Mouse (Mus musculus) brain, embryonic 14.5 days (tissue): ENCODE data around the gene Zdhhc24. TPM values are rescaled to one million over a fixed set of nuclear protein-coding genes. Genes with fewer than 3 reads are reported as not detected.
"Not testable (repeated sequence)": the region's sequence is repeated elsewhere in the genome, so short reads cannot be mapped to it uniquely, and the experiment has no call there.

ENCODE experiments used
- DNase-seq: peaks from one replicate; pipeline ENCODE4 v3.0.0-alpha.2; 2011; ENCODE audit warnings: low read depth
- CTCF ChIP-seq: fragments of 200-500 bp; IDR thresholded peaks from 2 replicates; pipeline ENCODE4 v1.5.1; 2012; ENCODE audit warnings: inconsistent platforms, mild to moderate bottlenecking, moderate library complexity, borderline replicate concordance; ENCODE audit not compliant: insufficient read depth, insufficient read length; ENCODE audit errors: extremely low read depth
- POLR2A ChIP-seq: fragments of 200-500 bp; IDR thresholded peaks from 2 replicates; pipeline ENCODE4 v1.6.1; 2012; ENCODE audit warnings: mild to moderate bottlenecking, inconsistent platforms, borderline replicate concordance; ENCODE audit not compliant: poor library complexity, insufficient read depth, insufficient read length, severe bottlenecking; ENCODE audit errors: extremely low read depth
- polyA plus RNA-seq: library from polyadenylated mRNA; depleted of rRNA; stranded (reverse); fragments of >200 nt; gene quantifications from 2 replicates; pipeline ENCODE4 v1.2.3, GENCODE M21; 2012

Gene Zdhhc24
- polyA plus RNA-seq, 1 experiment: 32.0 TPM

GRCm38 (mm10) chr19:4849800-4850199 lies 28.7 kb upstream of the Zdhhc24 start:
- no peak for DNase-seq
- TF ChIP-seq POLR2A: no peak
- no peak for TF ChIP-seq CTCF

- TF ChIP-seq CTCF: no peak
- DNase-seq: no peak
Observed at GRCm38 (mm10) chr19:4850281-4850680, 28.2 kb upstream of the Zdhhc24 start.

GRCm38 (mm10) chr19:4854552-4855469 lies 23.7 kb upstream of the Zdhhc24 start, which contains the start of gene Ctsf:
Ctsf (plus strand) TSS chr19:4855130.
- DNase-seq: peak; percentile 91
- TF ChIP-seq CTCF (no peak), POLR2A (no peak)

- no peak for DNase-seq
- no peak for TF ChIP-seq POLR2A
- no peak for TF ChIP-seq CTCF
Observed at GRCm38 (mm10) chr19:4855470-4855820, 23.0 kb upstream of the Zdhhc24 start.

- TF ChIP-seq POLR2A: no peak
- no peak for TF ChIP-seq CTCF
- no peak for DNase-seq
Observed at GRCm38 (mm10) chr19:4855951-4856350, 22.5 kb upstream of the Zdhhc24 start.

- no peak for DNase-seq
- TF ChIP-seq CTCF (no peak), POLR2A (no peak)
Observed at GRCm38 (mm10) chr19:4859081-4859480, 19.4 kb upstream of the Zdhhc24 start.

DNA sequence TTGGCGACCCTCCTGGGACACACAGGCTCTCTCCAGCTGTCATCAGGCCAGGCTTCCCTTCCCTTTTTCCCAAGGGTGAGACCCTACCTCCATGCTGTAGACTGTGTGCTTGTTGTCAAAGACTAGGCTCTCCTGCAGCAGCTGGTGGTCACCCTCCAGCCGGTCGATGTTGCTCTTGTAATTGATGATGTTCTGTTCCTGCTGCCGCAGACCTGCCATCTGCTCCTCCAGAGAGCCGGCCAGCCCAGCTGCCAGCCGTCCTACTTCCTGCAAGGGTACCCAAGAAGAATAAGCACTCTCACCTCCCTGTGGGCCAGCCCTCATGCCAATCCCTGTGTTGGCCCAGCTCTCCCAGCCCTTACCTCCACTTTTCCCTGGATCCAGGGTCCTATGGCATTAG lies 15.4 kb upstream of the Zdhhc24 start:
- DNase-seq: peak; percentile 17
- TF ChIP-seq POLR2A: no peak
- no peak for TF ChIP-seq CTCF

DNA sequence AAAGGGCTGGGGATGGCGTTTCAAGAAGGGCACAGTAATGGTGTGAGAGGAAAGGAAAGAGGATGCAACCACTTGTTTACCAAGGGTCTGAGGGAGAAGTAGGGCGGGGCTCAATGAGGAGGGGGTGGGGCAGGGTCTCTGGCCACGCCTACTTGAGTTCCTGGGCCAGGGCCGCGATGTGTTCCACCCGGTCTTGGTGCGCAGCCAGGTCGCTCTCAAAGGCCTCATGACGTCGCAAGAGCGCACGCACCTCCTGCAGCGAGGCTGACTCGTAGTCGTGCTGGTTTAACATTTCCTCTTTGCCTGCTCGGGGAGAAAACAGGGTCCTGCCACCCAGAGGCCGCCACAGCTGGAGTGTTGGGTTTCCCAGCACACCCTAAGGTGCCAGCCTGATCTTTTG lies 13.3 kb upstream of the Zdhhc24 start:
- TF ChIP-seq CTCF (no peak), POLR2A (no peak)

DNA sequence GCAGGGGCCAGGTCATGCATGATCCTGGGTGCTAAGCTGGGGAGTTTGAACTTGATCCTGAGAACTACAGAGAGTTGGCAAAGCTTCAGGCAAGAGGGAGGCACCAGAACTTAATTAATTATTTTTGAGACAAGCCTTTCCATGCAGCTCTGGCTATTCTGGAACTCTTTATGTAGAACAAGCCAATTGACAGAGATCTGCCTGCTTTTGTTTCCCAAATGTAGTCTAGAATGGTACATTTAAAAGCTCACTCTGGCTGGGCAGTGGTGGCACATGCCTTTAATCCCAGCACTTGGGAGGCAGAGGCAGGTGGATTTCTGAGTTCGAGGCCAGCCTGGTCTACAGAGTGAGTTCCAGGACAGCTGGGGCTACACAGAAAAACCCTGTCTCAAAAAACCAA lies 3.9 kb upstream of the Zdhhc24 start:
- DNase-seq: not testable (repeated sequence)

More for the DNA sequence above, 13.3 kb upstream of the Zdhhc24 start:
- DNase-seq: peak; percentile 52

DNA sequence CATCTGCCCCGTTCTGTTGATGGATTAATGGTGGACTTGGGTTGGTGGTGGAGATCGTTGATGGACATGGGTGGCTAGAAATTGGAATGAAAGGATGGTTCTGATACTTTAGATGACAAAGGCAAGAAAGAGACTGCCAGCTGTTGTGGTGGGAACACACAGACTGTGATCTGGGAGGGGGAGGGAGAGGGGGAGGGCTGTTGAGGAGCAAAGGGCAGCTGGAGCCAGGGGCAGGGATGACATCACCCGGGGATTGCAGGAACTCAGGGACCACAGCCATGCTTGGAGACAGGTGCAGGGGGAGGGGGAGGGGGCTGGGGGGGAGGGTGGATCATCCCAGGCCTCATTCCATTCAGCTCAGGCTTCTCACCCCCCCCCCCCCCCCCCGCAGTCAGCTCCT lies 2.2 kb upstream of the Zdhhc24 start:
- DNase-seq: no peak

GRCm38 (mm10) chr19:4876755-4877154 lies 1.7 kb upstream of the Zdhhc24 start:
- TF ChIP-seq CTCF (no peak), POLR2A (no peak)
- no peak for DNase-seq

More for the DNA sequence above, 2.2 kb upstream of the Zdhhc24 start:
- TF ChIP-seq CTCF (no peak), POLR2A (no peak)

- no peak for TF ChIP-seq CTCF
- no peak for TF ChIP-seq POLR2A
- peak; percentile 3 for DNase-seq
Observed at GRCm38 (mm10) chr19:4877785-4878184, 683 bp upstream of the Zdhhc24 start, which contains the start of gene Actn3. Actn3 (minus strand) TSS chr19:4877909.
